Mouse (Mus musculus) MEL (cell line): ENCODE data around the gene Hps5. TPM values are rescaled to one million over a fixed set of nuclear protein-coding genes. Genes with fewer than 3 reads are reported as not detected.

ENCODE experiments used
- DNase-seq: peaks from one replicate; pipeline ENCODE4 v3.0.0; 2011; ENCODE audit warnings: low read depth, low spot score
- H3K27ac ChIP-seq: 2 replicates; pipeline ENCODE4 v1.5.1; 2012; ENCODE audit warnings: low read depth, mild to moderate bottlenecking, control low read depth, low read length, moderate library complexity; ENCODE audit not compliant: control insufficient read depth
- H3K27me3 ChIP-seq, 2 experiments: fragments of 150-350 bp in 1 of 2; sonication (generic) in 1 of 2; 2 replicates each; pipeline ENCODE4 v1.6.1; 2012; ENCODE audit warnings: low read length in 2 of 2, mild to moderate bottlenecking in 2 of 2, improper control_type of control experiment in 1 of 2, moderate library complexity in 1 of 2; ENCODE audit not compliant: insufficient read depth in 2 of 2, control insufficient read depth in 1 of 2
- H3K36me3 ChIP-seq, 2 experiments: 2 replicates each; pipeline ENCODE4 v1.6.1; 2012 to 2014; ENCODE audit warnings: low read length in 2 of 2, improper control_type of control experiment in 1 of 2, inconsistent platforms in 1 of 2, mild to moderate bottlenecking in 1 of 2; ENCODE audit not compliant: insufficient read depth in 2 of 2, control insufficient read depth in 1 of 2
- H3K4me1 ChIP-seq, 2 experiments: fragments of 150-350 bp in 1 of 2; sonication (generic) in 1 of 2; 2 replicates each; pipeline ENCODE4 v1.6.1; 2012; ENCODE audit warnings: low read length in 2 of 2, improper control_type of control experiment in 1 of 2, mild to moderate bottlenecking in 1 of 2; ENCODE audit not compliant: insufficient read depth in 2 of 2, control insufficient read depth in 1 of 2
- H3K4me3 ChIP-seq, 2 experiments: fragments of 150-350 bp in 1 of 2; sonication (generic) in 1 of 2; 2 replicates each; pipeline ENCODE4 v1.5.1; 2012; ENCODE audit warnings: low read depth in 2 of 2, low read length in 2 of 2, mild to moderate bottlenecking in 2 of 2, moderate library complexity in 2 of 2, control low read depth in 1 of 2, improper control_type of control experiment in 1 of 2; ENCODE audit not compliant: control insufficient read depth in 1 of 2, insufficient read depth in 1 of 2
- H3K79me2 ChIP-seq: 2 replicates; pipeline ENCODE4 v1.6.1; 2012; ENCODE audit warnings: mild to moderate bottlenecking, low read length, moderate library complexity; ENCODE audit not compliant: control insufficient read depth, poor library complexity, insufficient read depth
- H3K9ac ChIP-seq: 2 replicates; pipeline ENCODE4 v1.6.1; 2012; ENCODE audit warnings: low read depth, mild to moderate bottlenecking, control low read depth, low read length, moderate library complexity; ENCODE audit not compliant: control insufficient read depth, poor library complexity, severe bottlenecking
- H3K9me3 ChIP-seq: fragments of 150-350 bp; sonication (generic); replicated peaks from 2 replicates; pipeline ENCODE4 v1.6.1; 2012; ENCODE audit warnings: mild to moderate bottlenecking, low read length, improper control_type of control experiment, moderate library complexity; ENCODE audit not compliant: insufficient read depth
- BHLHE40 ChIP-seq: IDR thresholded peaks from 2 replicates; pipeline ENCODE4 v1.6.1; 2012; ENCODE audit warnings: low read depth, mild to moderate bottlenecking, inconsistent platforms, low read length, improper control_type of control experiment, borderline replicate concordance
- CHD1 ChIP-seq: IDR thresholded peaks from 2 replicates; pipeline ENCODE4 v1.6.1; 2012; ENCODE audit warnings: low read depth, mild to moderate bottlenecking, inconsistent platforms, low read length, improper control_type of control experiment
- CTCF ChIP-seq, 3 experiments: IDR thresholded peaks in 2 of 3; conservative IDR thresholded peaks in 1 of 3; 2 replicates each; pipeline ENCODE4 v1.5.1; 2011 to 2012; ENCODE audit warnings: low read length in 3 of 3, low read depth in 2 of 3, mild to moderate bottlenecking in 2 of 3, improper control_type of control experiment in 1 of 3, inconsistent platforms in 1 of 3, mixed read lengths in 1 of 3, moderate library complexity in 1 of 3; ENCODE audit not compliant: control insufficient read depth in 1 of 3, insufficient read depth in 1 of 3, poor library complexity in 1 of 3, severe bottlenecking in 1 of 3
- E2F4 ChIP-seq: IDR thresholded peaks from 2 replicates; pipeline ENCODE4 v1.6.1; 2011; ENCODE audit warnings: low read depth, low read length, improper control_type of control experiment, borderline replicate concordance
- ETS1 ChIP-seq: IDR thresholded peaks from 2 replicates; pipeline ENCODE4 v1.6.1; 2012; ENCODE audit warnings: low read depth, mild to moderate bottlenecking, inconsistent platforms, low read length, improper control_type of control experiment, moderate library complexity
- GABPA ChIP-seq: IDR thresholded peaks from 2 replicates; pipeline ENCODE4 v1.6.1; 2012; ENCODE audit warnings: low read depth, mild to moderate bottlenecking, inconsistent platforms, low read length, improper control_type of control experiment, moderate library complexity
- HCFC1 ChIP-seq: IDR thresholded peaks from 2 replicates; pipeline ENCODE4 v1.6.1; 2012; ENCODE audit warnings: low read depth, mild to moderate bottlenecking, inconsistent platforms, low read length, improper control_type of control experiment, moderate library complexity
- MYB ChIP-seq: IDR thresholded peaks from 2 replicates; pipeline ENCODE4 v1.6.1; 2011; ENCODE audit warnings: mild to moderate bottlenecking, low read depth, low read length, improper control_type of control experiment
- MYC ChIP-seq: IDR thresholded peaks from 2 replicates; pipeline ENCODE4 v1.6.1; 2011; ENCODE audit warnings: low read depth, mild to moderate bottlenecking, low read length, improper control_type of control experiment, moderate library complexity
- POLR2A ChIP-seq, 2 experiments: IDR thresholded peaks; 2 replicates each; pipeline ENCODE4 v1.6.1; 2011 to 2012; ENCODE audit warnings: low read length in 2 of 2, mild to moderate bottlenecking in 2 of 2, control low read depth in 1 of 2, improper control_type of control experiment in 1 of 2, low read depth in 1 of 2, moderate library complexity in 1 of 2; ENCODE audit not compliant: control insufficient read depth in 1 of 2, insufficient read depth in 1 of 2, poor library complexity in 1 of 2
- POLR2AphosphoS5 ChIP-seq: IDR thresholded peaks from 2 replicates; pipeline ENCODE4 v1.6.1; 2012; ENCODE audit warnings: low read depth, borderline replicate concordance, mild to moderate bottlenecking, inconsistent platforms, low read length, moderate library complexity, mixed read lengths
- RCOR1 ChIP-seq: IDR thresholded peaks from 2 replicates; pipeline ENCODE4 v1.6.1; 2012; ENCODE audit warnings: low read depth, mild to moderate bottlenecking, inconsistent platforms, low read length, improper control_type of control experiment
- SIN3A ChIP-seq: IDR thresholded peaks from 2 replicates; pipeline ENCODE4 v1.6.1; 2012; ENCODE audit warnings: low read length, improper control_type of control experiment, inconsistent platforms
- SMC3 ChIP-seq: IDR thresholded peaks from 2 replicates; pipeline ENCODE4 v1.6.1; 2011; ENCODE audit warnings: low read depth, low read length, improper control_type of control experiment
- TBP ChIP-seq: IDR thresholded peaks from 2 replicates; pipeline ENCODE4 v1.8.0; 2011; ENCODE audit warnings: low read depth, low read length, improper control_type of control experiment
- ZC3H11A ChIP-seq: IDR thresholded peaks from 2 replicates; pipeline ENCODE4 v1.6.1; 2012; ENCODE audit warnings: low read depth, mild to moderate bottlenecking, inconsistent platforms, low read length, improper control_type of control experiment
- ZNF384 ChIP-seq: IDR thresholded peaks from 2 replicates; pipeline ENCODE4 v1.6.1; 2012; ENCODE audit warnings: low read depth, mild to moderate bottlenecking, inconsistent platforms, low read length, improper control_type of control experiment
- polyA plus RNA-seq, 2 experiments: library from polyadenylated mRNA; stranded (reverse) in 1 of 2; unstranded in 1 of 2; fragments of >175 nt in 1 of 2; fragments of >200 nt in 1 of 2; gene quantifications; 2 replicates each; pipeline versions ENCODE4 v1.2.1 to v1.2.4; 2012; ENCODE audit warnings: low replicate concordance in 2 of 2, low read depth in 1 of 2; ENCODE audit not compliant: insufficient read length in 2 of 2, insufficient read depth in 1 of 2, missing spikeins in 1 of 2
- total RNA-seq: library from RNA; depleted of rRNA; stranded (reverse); fragments of 300-350 nt; gene quantifications from 2 replicates; pipeline ENCODE4 v1.2.3, GENCODE M21; 2012

The Hps5 gene
- total and polyA plus RNA-seq, 3 experiments = 19.3 to 20.2 TPM; not detected in 1

- Histone ChIP-seq H3K27me3 (peaks cover 0 to 3% of the 10 kb centered on the region in 2 experiments; a peak in 2 of 4 replicates), H3K79me2 (no peaks in the 10 kb centered on the region), H3K9me3 (no peaks in the 10 kb centered on the region), H3K4me1 (peaks cover 0 to 9% of the 10 kb centered on the region in 2 experiments; a peak in 2 of 4 replicates), H3K4me3 (no peak overlapping the region), H3K36me3 (no peaks in the 10 kb centered on the region), H3K27ac (no peak overlapping the region), H3K9ac (no peak overlapping the region)
- TF ChIP-seq GABPA (no peak), MYC (no peak), BHLHE40 (no peak), POLR2AphosphoS5 (no peak), CHD1 (no peak), RCOR1 (no peak)
- DNase-seq = no peak
These were observed 71.5 kb downstream of the Hps5 start for GRCm38 (mm10) chr7:46724396-46724795.

GRCm38 (mm10) chr7:46723849-46724248, 72.0 kb downstream of the Hps5 start:
- no peak overlapping the region for H3K4me3 ChIP-seq
- DNase-seq = no peak
- H3K27ac ChIP-seq = no peak overlapping the region
- peaks cover 0 to 3% of the 10 kb centered on the region in 2 experiments; a peak in 2 of 4 replicates for H3K27me3 ChIP-seq
- no peak for TF ChIP-seq POLR2A (IDR thresholded peaks at IDR 0.05; ENCODE audit: control insufficient read depth in 1 of 2, insufficient read depth in 1 of 2, low read depth in 1 of 2, low read length in 2 of 2, poor library complexity in 1 of 2)
- TF ChIP-seq E2F4 = no peak
- TF ChIP-seq ETS1 = no peak
- no peak for TF ChIP-seq CTCF (IDR thresholded peaks at IDR 0.05 in 2 of 3, conservative IDR thresholded peaks at IDR 0.05 in 1 of 3; ENCODE audit: control insufficient read depth in 1 of 3, insufficient read depth in 1 of 3, low read depth in 2 of 3, low read length in 3 of 3, poor library complexity in 1 of 3, severe bottlenecking in 1 of 3)
- no peaks in the 10 kb centered on the region for H3K79me2 ChIP-seq
- H3K36me3 ChIP-seq = no peaks in the 10 kb centered on the region
- H3K4me1 ChIP-seq = peaks cover 0 to 9% of the 10 kb centered on the region in 2 experiments; a peak in 2 of 4 replicates
- H3K9me3 ChIP-seq = no peaks in the 10 kb centered on the region
- no peak overlapping the region for H3K9ac ChIP-seq

GRCm38 (mm10) chr7:46723354-46723753, 72.5 kb downstream of the Hps5 start:
- H3K79me2 ChIP-seq = no peaks in the 10 kb centered on the region
- H3K4me3 ChIP-seq = no peak overlapping the region
- H3K9ac ChIP-seq = no peak overlapping the region
- no peaks in the 10 kb centered on the region for H3K9me3 ChIP-seq
- peaks cover 0 to 9% of the 10 kb centered on the region in 2 experiments; a peak in 2 of 4 replicates for H3K4me1 ChIP-seq
- no peaks in the 10 kb centered on the region for H3K36me3 ChIP-seq
- no peak overlapping the region for H3K27ac ChIP-seq
- DNase-seq = no peak
- H3K27me3 ChIP-seq = peaks cover 0 to 3% of the 10 kb centered on the region in 2 experiments; a peak in 2 of 4 replicates
- no peak for TF ChIP-seq MYB
- TF ChIP-seq SMC3 = no peak
- TF ChIP-seq SIN3A = no peak
- TF ChIP-seq POLR2AphosphoS5 = no peak
- no peak for TF ChIP-seq ZNF384
- TF ChIP-seq POLR2A (IDR thresholded peaks at IDR 0.05; ENCODE audit: control insufficient read depth in 1 of 2, insufficient read depth in 1 of 2, low read depth in 1 of 2, low read length in 2 of 2, poor library complexity in 1 of 2) = no peak
- no peak for TF ChIP-seq CHD1
- TF ChIP-seq ZC3H11A = no peak
- TF ChIP-seq TBP = no peak
- TF ChIP-seq HCFC1 = no peak
